Mouse (Mus musculus) ES-Bruce4 (cell line): ENCODE measurements around the gene Gimap9.

Experiments
- CTCF ChIP-seq: IDR thresholded peaks from one replicate; pipeline ENCODE4 v1.8.1; 2011; ENCODE audit warnings: low read depth, low read length
- EP300 ChIP-seq: IDR thresholded peaks from 2 replicates; pipeline ENCODE4 v1.6.1; 2011; ENCODE audit warnings: low read depth, low read length; ENCODE audit not compliant: insufficient read depth
- POLR2A ChIP-seq: IDR thresholded peaks from one replicate; pipeline ENCODE4 v1.8.1; 2011; ENCODE audit warnings: low read length; ENCODE audit not compliant: insufficient read depth

DNA sequence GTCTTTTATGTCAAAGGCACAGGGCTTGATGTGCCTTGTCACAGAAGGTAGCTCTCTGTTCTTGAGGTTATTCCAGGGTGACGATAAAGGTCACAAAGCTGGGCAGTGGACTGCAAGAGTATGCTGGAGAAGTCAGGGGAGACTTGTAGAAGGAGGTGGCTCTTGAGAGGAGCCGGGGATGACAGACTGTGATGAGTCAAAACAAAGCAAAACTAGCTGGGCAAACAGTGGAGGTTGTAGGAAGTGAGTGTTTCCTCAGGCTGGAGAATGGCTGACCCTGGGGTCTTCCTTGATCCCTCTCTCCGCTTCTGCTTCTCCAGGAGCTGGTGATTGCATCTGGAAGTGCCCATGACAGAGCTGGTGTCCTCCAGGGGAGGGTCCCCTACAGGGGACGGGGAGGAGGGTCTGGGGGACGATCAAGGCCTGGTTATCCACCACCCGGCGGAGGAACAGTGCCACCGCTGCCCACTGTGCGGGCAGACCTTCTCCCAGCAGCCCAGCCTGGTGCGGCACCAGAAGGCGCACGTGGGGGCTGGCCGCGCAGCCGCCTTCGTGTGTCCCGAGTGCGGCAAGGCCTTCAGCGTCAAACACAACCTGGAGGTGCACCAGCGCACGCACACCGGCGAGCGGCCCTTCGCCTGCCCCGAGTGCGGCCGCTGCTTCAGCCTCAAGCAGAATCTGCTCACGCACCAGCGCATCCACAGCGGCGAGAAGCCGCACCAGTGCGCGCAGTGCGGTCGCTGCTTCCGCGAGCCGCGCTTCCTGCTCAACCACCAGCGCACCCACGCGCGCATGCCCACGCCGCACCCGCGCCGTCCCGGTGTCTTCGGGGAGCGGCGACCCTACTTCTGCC, 46.9 kb upstream of the Gimap9 start:
- TF ChIP-seq POLR2A (no peak), CTCF (no peak), EP300 (no peak)
